Mouse (Mus musculus): Measurements from ENCODE around the gene Fzr1.

DNA sequence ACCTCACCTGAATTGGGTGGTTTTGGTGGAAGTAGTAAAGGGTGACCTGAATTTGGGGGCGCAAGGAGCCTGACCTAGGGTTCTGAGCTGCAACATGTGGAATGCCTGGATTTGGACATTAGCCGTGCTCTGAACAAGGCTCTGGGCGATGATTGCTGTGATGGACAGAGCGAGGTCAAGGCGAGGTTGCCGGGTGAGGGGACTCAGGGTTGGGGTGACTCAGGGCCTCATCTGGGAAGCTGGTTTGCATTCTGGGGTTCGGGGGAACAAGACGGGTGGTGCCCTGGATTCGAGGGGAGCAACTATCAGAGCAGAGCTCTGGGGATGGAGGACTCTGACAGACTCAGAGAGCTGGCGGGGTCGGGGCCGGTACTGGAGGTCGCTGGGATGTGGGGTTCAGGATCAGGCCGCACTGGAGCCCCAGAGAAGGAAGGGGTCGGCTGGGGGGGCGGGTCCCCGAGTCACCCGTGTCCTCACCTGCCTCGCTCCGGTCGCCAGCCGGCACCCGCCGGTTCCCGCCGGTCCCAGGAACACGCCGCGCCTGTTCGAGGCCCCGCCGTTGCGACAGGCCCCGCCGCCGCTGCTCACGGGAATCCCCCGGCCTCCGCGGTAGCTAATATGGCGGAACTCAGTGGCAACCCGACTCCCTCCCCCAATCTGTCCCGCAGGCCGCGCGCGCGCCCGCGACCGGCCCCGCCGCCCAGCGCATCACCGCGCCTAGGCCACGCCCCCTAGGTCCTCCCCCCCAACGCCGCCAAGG lies at the start of gene Fzr1:
- TF ChIP-seq CTCF (IDR thresholded peaks at IDR 0.05; ENCODE audit: borderline replicate concordance, insufficient read depth, low read depth, low read length) (no peak), POLR2A (IDR thresholded peaks at IDR 0.05; ENCODE audit: borderline replicate concordance, insufficient read depth, low read length) (peak; percentile 58)

Data from cerebellum, adult 2 months (tissue).